Mouse (Mus musculus) cerebellum, adult (tissue): ENCODE results near the gene Padi1.

Experiments
- ATAC-seq: cut with Nextera tagmentation; 2 replicates; pipeline ENCODE4 v1.9.2; 2017; ENCODE audit warnings: mild to moderate bottlenecking, moderate library complexity, mixed read lengths; ENCODE audit not compliant: insufficient number of reproducible peaks, low FRiP score, low TSS enrichment

Gene Padi1

DNA sequence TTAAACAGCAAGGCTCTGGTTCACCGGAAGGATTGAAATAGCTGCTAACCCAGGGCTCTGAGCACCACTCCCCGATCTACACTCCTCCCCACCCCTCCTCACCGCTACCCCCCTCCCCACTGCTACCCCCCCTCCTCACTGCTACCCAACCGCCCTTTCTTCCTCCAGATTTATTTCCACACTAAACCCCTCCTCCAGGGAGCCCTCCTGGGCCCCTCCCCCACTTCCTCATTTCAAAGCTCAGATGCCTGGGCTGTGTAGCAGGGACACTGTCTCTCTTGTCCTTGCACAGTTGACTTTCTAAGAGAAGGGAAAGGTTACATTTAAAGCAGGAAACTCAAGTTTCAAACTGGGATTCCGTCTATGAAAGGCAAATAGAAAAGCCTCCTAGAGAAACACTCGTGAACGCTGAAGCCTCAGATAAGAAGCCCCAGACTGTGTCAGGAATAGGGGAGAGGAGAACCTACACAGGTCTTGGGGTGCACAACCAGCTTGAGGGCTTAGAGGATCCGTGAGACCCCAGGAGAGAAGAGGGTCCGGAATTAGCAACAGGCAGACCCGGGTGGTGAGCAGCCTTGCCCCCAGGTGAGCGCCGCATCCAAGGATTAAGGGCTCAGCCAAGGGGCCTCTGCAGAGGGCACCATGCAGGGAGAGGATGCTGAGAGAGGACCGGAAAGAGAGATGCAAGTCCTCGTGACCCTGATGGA lies 23.1 kb upstream of the Padi1 start:
- ATAC-seq = no peak

GRCm38 (mm10) chr4:140862036-140862650 lies 16.6 kb upstream of the Padi1 start:
- ATAC-seq = no peak

DNA sequence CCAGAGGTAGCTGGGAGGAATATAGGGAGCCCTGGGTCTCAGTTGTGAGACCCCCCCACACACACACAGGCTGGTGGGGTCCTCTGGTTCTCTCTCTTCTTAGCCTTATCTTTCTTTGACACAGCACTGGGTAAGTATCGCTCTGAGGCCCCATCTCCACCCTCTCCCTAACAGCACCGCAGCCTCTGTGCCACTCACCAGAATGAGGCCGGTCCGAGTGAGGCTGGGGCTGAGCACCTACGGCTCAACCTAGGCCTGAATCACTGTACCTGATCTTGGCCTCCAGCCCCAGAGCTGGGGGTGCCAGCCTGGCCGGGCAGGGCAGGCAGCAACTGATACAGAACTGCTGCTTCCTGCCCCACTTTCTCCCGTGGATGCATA lies 15.2 kb upstream of the Padi1 start:
- no peak for ATAC-seq

- ATAC-seq = no peak
Measured at GRCm38 (mm10) chr4:140860125-140860766, 14.7 kb upstream of the Padi1 start.

DNA sequence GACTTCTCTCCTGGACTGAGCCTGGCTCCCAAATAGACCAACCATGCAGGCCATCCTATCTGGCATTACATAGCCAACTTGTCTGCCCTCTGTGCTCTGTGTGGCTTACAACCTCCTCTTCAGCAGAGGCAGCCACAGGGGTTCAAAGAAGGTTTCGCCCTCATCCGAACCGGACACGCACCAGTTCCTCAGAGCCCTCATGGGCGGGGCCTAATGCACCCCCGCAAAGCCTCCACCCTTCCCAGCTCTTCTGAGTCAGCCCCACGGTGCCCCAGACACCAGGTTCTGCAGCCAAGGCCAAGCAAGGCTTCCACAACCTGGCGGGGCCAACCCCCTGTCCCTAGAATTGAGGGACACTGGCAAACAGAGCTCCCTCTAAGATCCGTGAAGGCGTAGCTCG lies 13.7 kb upstream of the Padi1 start:
- no peak for ATAC-seq

GRCm38 (mm10) chr4:140857813-140858212 lies 12.2 kb upstream of the Padi1 start:
- ATAC-seq = no peak

DNA sequence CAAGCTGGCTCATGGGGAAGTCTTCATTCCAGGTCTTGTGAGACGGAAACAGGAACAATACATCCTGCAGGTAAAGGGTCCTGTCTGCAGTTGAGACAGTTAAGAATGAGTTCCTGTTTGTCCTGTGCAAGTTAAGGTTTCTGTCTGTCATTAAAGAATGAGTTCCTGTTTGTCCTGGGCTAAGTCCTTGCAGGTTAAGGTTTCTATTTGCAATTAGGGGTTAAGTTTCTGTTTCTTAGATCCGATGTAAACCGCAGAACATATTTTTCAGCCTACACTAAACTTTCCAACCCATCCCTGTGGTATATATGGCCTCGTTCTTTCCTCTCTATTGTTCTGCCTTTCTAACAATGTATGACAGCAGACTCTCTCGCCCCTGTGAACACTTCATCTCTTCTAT lies 11.5 kb upstream of the Padi1 start:
- ATAC-seq = no peak

GRCm38 (mm10) chr4:140855151-140855550 lies 9.6 kb upstream of the Padi1 start:
- no peak for ATAC-seq

DNA sequence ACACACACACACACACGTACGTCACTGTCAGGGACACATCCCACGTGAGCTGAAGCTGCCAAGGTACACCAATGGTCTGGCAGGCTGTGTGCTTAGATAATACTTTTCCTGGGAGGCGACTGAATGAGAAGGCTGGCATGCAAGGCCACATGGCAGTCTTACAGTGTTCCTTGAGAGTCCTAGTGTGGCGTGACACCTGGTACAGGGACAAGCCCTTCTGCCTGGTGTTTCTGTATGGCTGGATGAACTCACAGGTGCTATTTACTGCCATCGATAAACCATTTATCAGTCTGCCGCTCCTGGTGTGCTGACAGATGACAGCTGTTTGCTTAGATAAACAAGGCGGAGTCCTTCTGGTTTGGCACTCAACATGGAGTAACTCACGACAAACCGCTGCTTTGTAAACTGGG lies 8.9 kb upstream of the Padi1 start:
- ATAC-seq = no peak

GRCm38 (mm10) chr4:140853626-140854025 lies 8.0 kb upstream of the Padi1 start:
- no peak for ATAC-seq

DNA sequence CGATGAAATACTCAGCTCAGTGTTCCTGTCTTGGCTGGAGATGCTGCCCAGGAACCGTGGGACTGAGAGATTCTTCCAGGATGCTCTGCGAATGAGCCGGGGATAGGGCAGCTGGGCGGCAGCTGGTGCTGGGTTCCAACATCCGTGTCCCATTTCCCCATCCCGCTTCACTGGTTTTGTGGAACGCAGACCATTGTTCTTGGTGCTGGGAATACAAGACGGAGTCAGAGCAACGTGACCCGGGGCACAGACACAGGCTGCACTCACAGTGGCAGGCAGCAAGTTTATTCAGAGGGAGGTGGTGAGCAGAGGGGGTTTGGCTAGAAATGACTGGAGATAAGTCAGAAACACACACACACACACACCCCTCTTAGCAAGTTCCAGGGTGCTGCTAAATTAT lies 3.7 kb upstream of the Padi1 start:
- ATAC-seq = no peak

GRCm38 (mm10) chr4:140844991-140845390 lies 587 bp downstream of the Padi1 start:
- ATAC-seq = no peak

DNA sequence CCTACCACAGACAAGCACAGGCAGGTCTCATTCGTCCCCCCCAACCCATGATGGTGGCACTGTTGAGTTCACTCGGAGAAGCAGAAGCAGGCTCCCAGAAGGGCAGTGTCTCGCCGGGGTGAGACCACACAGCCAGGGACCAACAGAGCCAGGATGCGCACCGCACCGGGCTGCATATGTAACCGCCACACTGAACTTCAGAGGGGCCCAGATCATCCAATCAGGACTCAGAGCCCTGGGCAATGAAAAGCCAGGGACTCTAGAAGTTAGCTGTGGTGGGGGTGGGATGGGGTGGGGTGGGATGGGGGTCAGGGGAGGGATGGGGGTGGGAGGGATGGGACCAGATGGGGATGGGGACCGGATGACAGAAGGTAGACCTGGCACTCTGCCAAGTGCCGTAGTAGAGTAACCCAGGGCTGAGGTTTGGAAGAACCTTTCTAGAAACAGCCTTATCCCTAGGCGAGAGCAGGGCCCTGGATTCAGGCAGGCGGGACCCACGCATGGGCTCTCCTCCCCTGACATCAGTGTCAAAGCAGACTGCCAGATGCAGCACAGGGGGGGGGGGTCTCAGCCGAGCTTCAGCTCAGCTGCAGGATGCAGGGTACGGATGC lies 1.8 kb downstream of the Padi1 start:
- ATAC-seq = no peak

- ATAC-seq = no peak
Measured at GRCm38 (mm10) chr4:140842909-140843308, 2.7 kb downstream of the Padi1 start.

GRCm38 (mm10) chr4:140837879-140838278 lies 7.7 kb downstream of the Padi1 start:
- ATAC-seq = no peak

GRCm38 (mm10) chr4:140836208-140836866 lies 9.2 kb downstream of the Padi1 start:
- no peak for ATAC-seq

DNA sequence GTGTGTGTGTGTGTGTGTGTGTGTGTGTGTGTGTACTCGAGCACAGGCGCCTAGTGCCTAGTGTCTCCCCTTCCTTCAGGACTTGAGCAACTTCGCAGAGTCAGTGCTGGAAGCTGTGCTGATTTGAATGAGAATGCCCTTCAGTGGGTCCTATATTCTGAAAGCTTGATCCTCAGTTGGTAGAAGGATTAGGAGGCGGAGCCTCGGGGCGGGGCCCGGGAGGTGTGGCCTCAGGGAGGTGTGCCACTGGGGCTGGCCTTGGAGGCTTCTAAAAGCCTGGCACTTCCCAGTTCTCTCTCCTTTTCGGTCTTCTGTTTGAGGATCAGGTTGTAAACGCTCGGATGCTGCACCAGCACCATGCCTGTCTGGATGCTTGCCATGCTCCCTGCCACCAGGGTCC lies 9.9 kb downstream of the Padi1 start:
- no peak for ATAC-seq

GRCm38 (mm10) chr4:140834327-140834934 lies 11.1 kb downstream of the Padi1 start:
- no peak for ATAC-seq

DNA sequence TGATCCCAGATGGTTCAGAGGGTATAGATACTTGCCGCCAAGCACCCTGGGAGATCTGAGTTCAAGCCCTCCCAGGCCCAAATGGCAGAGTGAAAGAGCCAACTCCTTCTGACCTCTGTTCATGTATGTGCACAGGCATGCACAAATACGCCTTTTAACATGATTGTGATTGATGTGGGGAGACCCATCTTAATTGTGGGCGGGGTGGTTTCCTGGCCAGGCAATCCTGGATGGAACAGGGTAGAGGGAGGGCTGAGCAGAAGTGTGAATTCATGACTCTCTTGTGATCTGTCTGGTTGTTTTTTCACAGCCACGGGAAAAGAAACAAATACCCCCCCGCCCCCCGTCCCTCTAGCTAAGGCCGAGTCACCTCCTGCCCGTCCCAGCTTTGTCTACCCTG lies 12.8 kb downstream of the Padi1 start:
- no peak for ATAC-seq

DNA sequence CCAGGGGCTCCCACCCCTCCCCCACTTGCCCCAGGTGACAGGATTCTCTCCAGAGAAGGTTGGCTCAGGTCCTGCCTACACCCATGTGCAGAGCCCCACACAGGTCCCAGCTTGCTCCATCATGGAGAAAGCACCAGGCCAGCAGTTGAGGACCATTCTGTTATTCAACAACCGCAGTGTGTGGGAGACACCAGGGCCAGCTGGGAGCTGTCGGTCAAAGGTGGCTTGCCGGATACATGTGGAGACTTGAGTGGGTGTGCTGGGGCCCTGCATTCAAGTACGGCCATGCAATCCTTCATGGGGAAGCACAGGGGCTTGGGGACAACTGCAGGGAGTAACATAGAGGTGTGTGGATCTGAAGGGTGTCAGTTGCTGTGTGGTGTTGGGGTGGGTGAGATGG lies 13.8 kb downstream of the Padi1 start:
- no peak for ATAC-seq

- no peak for ATAC-seq
Measured at GRCm38 (mm10) chr4:140827237-140827636, 18.3 kb downstream of the Padi1 start.
